Mouse (Mus musculus): ENCODE results near the gene Ccdc38. TPM values are rescaled to one million over a fixed set of nuclear protein-coding genes. Genes with fewer than 3 reads are reported as not detected.
A peak's percentile ranks its signal among the peaks of the same experiment; 100 is the strongest.

The Ccdc38 gene
- total RNA-seq (2021): not detected
- long read RNA-seq, experiment 1: 0 reads
- long read RNA-seq, experiment 2: 0 reads

DNA sequence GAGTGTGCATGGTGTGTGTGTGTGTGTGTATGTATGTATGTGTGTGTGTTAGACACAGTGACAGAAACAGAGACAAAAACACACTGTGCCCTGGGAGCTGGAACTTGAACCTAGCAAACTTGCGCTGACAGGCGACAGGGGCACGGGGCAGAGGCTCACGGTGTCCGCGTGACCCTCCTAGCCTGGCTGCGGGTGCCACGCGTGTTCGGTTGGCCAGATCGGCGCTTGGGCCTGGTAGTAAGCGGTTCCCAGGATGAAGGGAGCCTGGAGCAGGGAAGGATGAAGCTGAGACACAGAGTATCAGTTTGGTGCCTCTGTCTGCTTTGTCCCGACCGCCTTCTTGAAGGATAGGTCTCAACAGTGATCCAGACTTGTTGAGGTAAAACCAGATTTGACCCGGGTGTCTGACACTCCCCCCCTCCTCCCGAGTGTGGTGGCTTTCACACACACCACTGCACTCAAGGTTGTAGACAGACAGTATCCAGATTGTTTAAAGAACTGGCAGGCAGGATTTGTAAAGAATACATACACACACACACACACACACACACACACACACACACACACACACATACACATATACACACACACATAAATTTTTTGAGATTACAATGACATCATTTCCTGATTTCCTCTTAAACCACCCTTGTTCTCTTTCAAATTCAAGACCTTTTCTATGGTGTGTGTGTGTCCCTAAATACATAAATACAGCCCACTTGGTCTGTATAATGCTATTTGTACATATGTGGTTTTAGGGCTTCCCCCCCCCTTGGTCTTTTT, at the start of gene Ccdc38:
Gene Ccdc38, plus strand, starts transcription at position 202 of the 780 bp plus-strand sequence.
- TF ChIP-seq CTCF (conservative IDR thresholded peaks at IDR 0.05): no peak
- Histone ChIP-seq H3K4me3 (peak within 1 kb of the TSS; percentile 49), H3K27ac (no peak within 1 kb of the TSS)
- no peak for DNase-seq (ENCODE audit: low spot score in 2 of 2)

DNA sequence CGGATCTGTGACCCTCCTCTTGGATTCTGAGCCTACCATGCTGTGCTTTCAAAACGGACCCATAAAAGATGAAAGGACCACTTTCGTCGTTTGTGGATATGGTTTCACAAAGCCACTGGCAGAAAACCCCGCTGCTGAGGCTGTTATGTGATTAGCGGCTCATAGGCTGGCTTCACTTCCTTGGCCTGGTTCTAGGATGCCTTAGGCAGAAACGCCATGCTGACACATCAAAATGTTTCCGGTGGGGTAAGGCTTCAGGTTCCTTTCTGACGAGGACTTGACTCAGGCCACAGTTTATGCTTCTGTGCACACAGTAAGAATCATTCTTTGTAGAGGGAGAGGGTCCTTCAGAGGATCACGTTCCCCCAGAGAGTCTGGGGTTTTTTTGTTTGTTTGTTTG, 39.6 kb upstream of the Ccdc38 start:
- no peak overlapping the region for H3K4me3 ChIP-seq
- no peak overlapping the region for H3K27ac ChIP-seq
- no peak for DNase-seq (ENCODE audit: low spot score in 2 of 2)
- no peak for TF ChIP-seq CTCF (conservative IDR thresholded peaks at IDR 0.05)

DNA sequence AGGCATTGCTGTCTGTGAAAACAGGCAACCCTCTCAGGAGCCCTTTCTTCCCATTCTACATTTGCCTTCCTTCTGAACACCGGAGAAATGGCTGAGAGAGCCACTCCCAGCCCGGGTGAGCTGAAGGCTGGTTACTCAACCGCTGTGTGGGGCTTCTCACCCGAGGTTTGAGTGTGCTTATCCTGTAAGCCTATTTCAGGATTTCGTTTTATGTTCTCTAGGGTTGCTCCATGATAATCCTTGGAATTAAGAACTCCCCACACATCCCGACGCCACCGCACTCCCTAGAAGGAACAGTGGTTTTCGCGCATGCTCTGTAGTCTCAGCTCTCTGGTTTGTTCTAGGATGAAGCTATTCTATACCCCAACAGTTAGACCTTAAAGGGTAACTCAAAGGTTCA, 39.1 kb upstream of the Ccdc38 start:
- Histone ChIP-seq H3K4me3 (no peak overlapping the region), H3K27ac (no peak overlapping the region)
- DNase-seq (ENCODE audit: low spot score in 2 of 2): no peak
- TF ChIP-seq CTCF (conservative IDR thresholded peaks at IDR 0.05): no peak

GRCm38 (mm10) chr10:93508383-93508970, 32.0 kb upstream of the Ccdc38 start:
- no peak overlapping the region for H3K4me3 ChIP-seq
- no peak for TF ChIP-seq CTCF (conservative IDR thresholded peaks at IDR 0.05)
- H3K27ac ChIP-seq: no peak overlapping the region
- no peak for DNase-seq (ENCODE audit: low spot score in 2 of 2)

GRCm38 (mm10) chr10:93509532-93510153, 30.8 kb upstream of the Ccdc38 start:
- TF ChIP-seq CTCF (conservative IDR thresholded peaks at IDR 0.05): no peak
- DNase-seq (ENCODE audit: low spot score in 2 of 2): no peak
- H3K4me3 ChIP-seq: no peak overlapping the region
- no peak overlapping the region for H3K27ac ChIP-seq

GRCm38 (mm10) chr10:93515419-93515818, 25.0 kb upstream of the Ccdc38 start:
- H3K4me3 ChIP-seq: no peak overlapping the region

DNA sequence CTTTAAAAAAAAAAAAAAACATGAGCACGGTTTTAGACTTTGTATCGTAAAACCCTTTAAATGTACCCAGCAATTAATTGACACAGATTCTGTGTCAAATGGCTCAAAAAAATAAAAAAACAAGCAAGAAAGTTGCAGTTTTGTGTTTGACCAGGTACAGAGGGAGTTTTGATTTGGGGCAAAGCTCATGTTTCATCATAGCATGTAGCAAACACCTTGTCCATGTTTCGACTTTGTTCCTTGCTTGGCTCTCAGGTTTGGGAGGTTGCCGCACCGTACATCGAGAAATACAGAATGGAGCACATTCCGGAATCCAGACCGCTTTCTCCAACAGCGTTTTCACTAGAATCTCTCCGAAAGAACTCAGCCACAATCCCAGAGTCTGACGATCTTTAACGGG, 24.5 kb upstream of the Ccdc38 start:
- no peak for DNase-seq (ENCODE audit: low spot score in 2 of 2)
- H3K27ac ChIP-seq: no peak overlapping the region
- TF ChIP-seq CTCF (conservative IDR thresholded peaks at IDR 0.05): no peak
- H3K4me3 ChIP-seq: no peak overlapping the region

More at GRCm38 (mm10) chr10:93515419-93515818, 25.0 kb upstream of the Ccdc38 start:
- H3K27ac ChIP-seq: no peak overlapping the region
- no peak for DNase-seq (ENCODE audit: low spot score in 2 of 2)
- TF ChIP-seq CTCF (conservative IDR thresholded peaks at IDR 0.05): no peak

- H3K4me3 ChIP-seq: no peak overlapping the region
- no peak for TF ChIP-seq CTCF (conservative IDR thresholded peaks at IDR 0.05)
- no peak for DNase-seq (ENCODE audit: low spot score in 2 of 2)
- no peak overlapping the region for H3K27ac ChIP-seq
Observed at GRCm38 (mm10) chr10:93517754-93518153, 22.7 kb upstream of the Ccdc38 start.

DNA sequence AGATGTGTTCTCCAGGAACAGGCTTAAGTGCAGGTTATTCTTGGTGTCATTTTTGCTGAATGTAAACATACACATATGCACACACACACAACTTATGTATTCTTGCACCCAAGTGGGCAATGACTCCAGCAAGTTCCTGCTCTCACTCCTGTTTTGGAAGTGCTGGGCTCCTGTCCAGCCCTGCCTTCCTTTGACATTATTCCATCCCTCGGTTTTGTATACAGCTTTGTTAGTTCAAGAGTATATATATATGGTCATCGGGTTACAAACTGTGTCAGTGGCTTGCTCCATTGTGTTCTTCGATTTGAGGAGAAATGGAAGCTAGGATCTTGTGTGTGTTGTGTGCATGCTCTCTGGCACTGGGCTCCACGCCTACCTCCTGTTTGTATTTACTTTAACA, 22.2 kb upstream of the Ccdc38 start:
- no peak for DNase-seq (ENCODE audit: low spot score in 2 of 2)
- TF ChIP-seq CTCF (conservative IDR thresholded peaks at IDR 0.05): no peak
- H3K27ac ChIP-seq: no peak overlapping the region
- H3K4me3 ChIP-seq: no peak overlapping the region

- TF ChIP-seq CTCF (conservative IDR thresholded peaks at IDR 0.05): no peak
- no peak overlapping the region for H3K27ac ChIP-seq
- H3K4me3 ChIP-seq: no peak overlapping the region
- DNase-seq (ENCODE audit: low spot score in 2 of 2): no peak
Observed at GRCm38 (mm10) chr10:93518620-93519019, 21.8 kb upstream of the Ccdc38 start.

- Histone ChIP-seq H3K27ac (no peak overlapping the region), H3K4me3 (no peak overlapping the region)
- DNase-seq (ENCODE audit: low spot score in 2 of 2): no peak
- TF ChIP-seq CTCF (conservative IDR thresholded peaks at IDR 0.05): no peak
Observed at GRCm38 (mm10) chr10:93519159-93519558, 21.3 kb upstream of the Ccdc38 start.

GRCm38 (mm10) chr10:93519756-93520155, 20.7 kb upstream of the Ccdc38 start:
- no peak for TF ChIP-seq CTCF (conservative IDR thresholded peaks at IDR 0.05)
- DNase-seq (ENCODE audit: low spot score in 2 of 2): no peak
- Histone ChIP-seq H3K27ac (no peak overlapping the region), H3K4me3 (no peak overlapping the region)

DNA sequence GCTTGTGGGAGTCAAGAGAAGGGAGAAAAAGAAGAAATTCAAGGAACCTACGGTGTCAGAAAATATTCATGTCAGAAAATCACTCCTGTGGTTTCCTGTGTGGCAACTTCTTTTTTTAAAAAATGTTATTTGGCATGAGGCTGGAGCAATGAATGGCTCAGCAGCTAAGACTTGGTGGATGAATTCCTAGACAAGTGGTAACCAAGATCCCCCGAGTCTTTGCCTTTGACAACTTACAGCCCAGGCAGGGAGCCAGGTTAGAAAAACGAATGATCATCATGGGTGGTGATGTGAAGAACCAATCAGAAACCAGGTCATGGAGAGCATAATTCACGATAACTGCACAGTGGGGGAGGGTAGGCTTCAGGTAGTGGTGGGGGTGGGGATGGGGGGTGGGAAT, 19.4 kb upstream of the Ccdc38 start:
- no peak overlapping the region for H3K4me3 ChIP-seq
- no peak overlapping the region for H3K27ac ChIP-seq
- no peak for DNase-seq (ENCODE audit: low spot score in 2 of 2)
- TF ChIP-seq CTCF (conservative IDR thresholded peaks at IDR 0.05): no peak
